Mouse (Mus musculus) heart, embryonic 11.5 days (tissue): ENCODE measurements at regions not wholly inside any gene's neighbourhood (a gene's known extent, or its start where the extent isn't known, plus 50 kb on each side); places are given as distances from the start of the nearest gene placed in this dataset.

ENCODE experiments used
- ATAC-seq: fragments of 200-750 bp; cut with Nextera tagmentation; replicated peaks from 2 replicates; pipeline ENCODE4 v1.8.0; 2017; ENCODE audit warnings: moderate library complexity; ENCODE audit not compliant: insufficient number of reproducible peaks, low FRiP score, low TSS enrichment
- H3K27ac ChIP-seq: fragments of 300-500 bp; sonication (generic); 2 replicates; pipeline ENCODE4 v1.5.1; 2014; ENCODE audit warnings: mild to moderate bottlenecking, low read depth, low read length
- H3K27me3 ChIP-seq: fragments of 300-500 bp; sonication (generic); 2 replicates; pipeline ENCODE4 v1.6.1; 2014; ENCODE audit warnings: mild to moderate bottlenecking, low read length, mixed read lengths; ENCODE audit not compliant: control insufficient read depth, insufficient read depth
- H3K36me3 ChIP-seq: fragments of 300-500 bp; sonication (generic); 2 replicates; pipeline ENCODE4 v1.6.1; 2014; ENCODE audit warnings: mild to moderate bottlenecking, low read length, moderate library complexity, mixed read lengths; ENCODE audit not compliant: control insufficient read depth, insufficient read depth
- H3K4me1 ChIP-seq: fragments of 300-500 bp; sonication (generic); 2 replicates; pipeline ENCODE4 v1.6.1; 2014; ENCODE audit warnings: low read length; ENCODE audit not compliant: control insufficient read depth, insufficient read depth
- H3K4me2 ChIP-seq: fragments of 300-500 bp; sonication (generic); 2 replicates; pipeline ENCODE4 v1.6.1; 2014; ENCODE audit warnings: mild to moderate bottlenecking, moderate library complexity
- H3K4me3 ChIP-seq: fragments of 300-500 bp; sonication (generic); 2 replicates; pipeline ENCODE4 v1.5.1; 2014; ENCODE audit warnings: low read depth, low read length
- H3K9ac ChIP-seq: fragments of 300-500 bp; sonication (generic); 2 replicates; pipeline ENCODE4 v1.6.1; 2014; ENCODE audit warnings: mild to moderate bottlenecking, low read depth, low read length, moderate library complexity
- H3K9me3 ChIP-seq: fragments of 300-500 bp; sonication (generic); replicated peaks from 2 replicates; pipeline ENCODE4 v1.6.1; 2016; ENCODE audit warnings: low read length; ENCODE audit not compliant: control insufficient read depth
- WGBS: fragments of 180-500 bp; shearing (Covaris S2); extraction: QIAGEN DNeasy Blood & Tissue Kit; methylation state at CpG from one replicate; pipeline ENCODE4 v1.1.7; 2014; ENCODE audit not compliant: insufficient replicate concordance; 5-methylcytosine and 5-hydroxymethylcytosine counted together

- Histone ChIP-seq H3K4me3 (no peak overlapping the region), H3K4me2 (no peak overlapping the region), H3K36me3 (no peaks in the 10 kb centered on the region), H3K27me3 (no peaks in the 10 kb centered on the region), H3K27ac (no peak overlapping the region), H3K9me3 (no peaks in the 10 kb centered on the region), H3K4me1 (no peaks in the 10 kb centered on the region), H3K9ac (no peak overlapping the region)
- 68% methylated on average over 3 of the region's 3 CpGs for WGBS
- ATAC-seq: no peak
Observed at GRCm38 (mm10) chrX:13014051-13014450, 57.2 kb upstream of the Usp9x start.

DNA sequence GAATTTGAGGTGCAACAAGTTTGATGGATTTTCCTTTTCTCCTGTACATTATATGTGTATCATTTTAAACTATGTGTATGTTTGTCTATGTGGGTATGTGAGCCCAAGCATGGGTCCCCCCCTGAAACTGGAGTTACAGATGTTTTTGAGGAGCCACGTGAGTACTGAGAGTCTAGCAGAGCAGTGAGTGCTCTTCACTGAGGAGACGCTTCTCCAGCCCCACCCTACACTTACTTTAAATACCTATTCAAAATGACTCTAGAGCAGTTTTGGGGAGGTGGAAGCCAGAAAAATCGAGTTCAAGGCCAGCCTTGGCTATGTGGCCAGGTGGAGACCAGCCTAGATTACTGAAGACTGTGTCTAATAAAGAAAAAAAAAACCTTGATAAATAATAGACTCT lies 58.2 kb upstream of the Usp9x start:
- Histone ChIP-seq H3K27me3 (no peaks in the 10 kb centered on the region), H3K4me1 (no peaks in the 10 kb centered on the region), H3K9ac (no peak overlapping the region), H3K36me3 (no peaks in the 10 kb centered on the region), H3K9me3 (no peaks in the 10 kb centered on the region), H3K4me2 (no peak overlapping the region), H3K4me3 (no peak overlapping the region), H3K27ac (no peak overlapping the region)
- WGBS: 69% methylated on average over 3 of the region's 3 CpGs
- ATAC-seq: no peak

DNA sequence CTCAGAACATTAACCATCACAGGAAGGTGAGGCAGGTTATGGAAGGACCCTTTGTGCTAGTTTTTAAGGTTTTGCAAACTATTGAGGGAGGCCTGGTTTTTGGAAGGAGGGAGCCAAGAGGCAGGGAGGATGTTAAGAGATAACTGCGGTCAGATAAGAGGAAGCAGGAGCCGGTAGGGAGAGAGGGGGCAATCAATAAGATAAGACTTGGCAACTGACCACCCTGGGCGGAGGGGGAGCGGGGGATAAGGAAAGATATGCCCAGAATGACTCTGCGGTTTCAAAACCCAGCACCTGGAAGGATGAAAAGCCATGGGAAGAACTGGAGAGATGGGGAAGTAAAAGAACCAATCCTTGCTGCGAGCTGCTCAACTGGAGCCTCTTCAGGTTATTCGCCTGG lies 80.5 kb upstream of the Usp9x start:
- no peak overlapping the region for H3K4me3 ChIP-seq
- no peaks in the 10 kb centered on the region for H3K27me3 ChIP-seq
- no peak overlapping the region for H3K27ac ChIP-seq
- no peak overlapping the region for H3K4me2 ChIP-seq
- no peak overlapping the region for H3K9ac ChIP-seq
- WGBS: 37% methylated on average over 7 of the region's 7 CpGs
- H3K4me1 ChIP-seq: no peaks in the 10 kb centered on the region
- H3K9me3 ChIP-seq: no peaks in the 10 kb centered on the region
- ATAC-seq: no peak
- H3K36me3 ChIP-seq: no peaks in the 10 kb centered on the region

GRCm38 (mm10) chrX:12977676-12978075 lies 93.6 kb upstream of the Usp9x start:
- WGBS: 42% methylated on average over 6 of the region's 6 CpGs
- Histone ChIP-seq H3K9ac (no peak overlapping the region), H3K4me3 (no peak overlapping the region), H3K36me3 (no peaks in the 10 kb centered on the region), H3K4me2 (no peak overlapping the region), H3K27me3 (no peaks in the 10 kb centered on the region), H3K9me3 (no peaks in the 10 kb centered on the region), H3K27ac (no peak overlapping the region), H3K4me1 (no peaks in the 10 kb centered on the region)
- no peak for ATAC-seq

GRCm38 (mm10) chrX:12968979-12969746 lies 102.1 kb upstream of the Usp9x start:
- Histone ChIP-seq H3K36me3 (no peaks in the 10 kb centered on the region), H3K27me3 (no peaks in the 10 kb centered on the region), H3K4me1 (no peaks in the 10 kb centered on the region), H3K4me3 (no peak overlapping the region), H3K9me3 (no peaks in the 10 kb centered on the region), H3K9ac (no peak overlapping the region), H3K27ac (no peak overlapping the region), H3K4me2 (no peak overlapping the region)
- no peak for ATAC-seq
- 70% methylated on average over 7 of the region's 7 CpGs for WGBS

GRCm38 (mm10) chrX:12959467-12960314 lies 111.6 kb upstream of the Usp9x start:
- H3K4me3 ChIP-seq: no peak overlapping the region
- H3K9me3 ChIP-seq: no peaks in the 10 kb centered on the region
- H3K27ac ChIP-seq: no peak overlapping the region
- H3K4me2 ChIP-seq: no peak overlapping the region
- H3K27me3 ChIP-seq: no peaks in the 10 kb centered on the region
- 60% methylated on average over 11 of the region's 11 CpGs for WGBS
- ATAC-seq: no peak
- H3K4me1 ChIP-seq: no peaks in the 10 kb centered on the region
- H3K9ac ChIP-seq: no peak overlapping the region
- H3K36me3 ChIP-seq: no peaks in the 10 kb centered on the region

- no peaks in the 10 kb centered on the region for H3K9me3 ChIP-seq
- ATAC-seq: no peak
- H3K27ac ChIP-seq: no peak overlapping the region
- H3K36me3 ChIP-seq: no peaks in the 10 kb centered on the region
- H3K4me2 ChIP-seq: no peak overlapping the region
- H3K4me1 ChIP-seq: no peaks in the 10 kb centered on the region
- no peak overlapping the region for H3K9ac ChIP-seq
- H3K4me3 ChIP-seq: no peak overlapping the region
- WGBS: 24% methylated on average over 2 of the region's 2 CpGs
- H3K27me3 ChIP-seq: no peaks in the 10 kb centered on the region
Observed at GRCm38 (mm10) chrX:12958873-12959272, 112.4 kb upstream of the Usp9x start.

DNA sequence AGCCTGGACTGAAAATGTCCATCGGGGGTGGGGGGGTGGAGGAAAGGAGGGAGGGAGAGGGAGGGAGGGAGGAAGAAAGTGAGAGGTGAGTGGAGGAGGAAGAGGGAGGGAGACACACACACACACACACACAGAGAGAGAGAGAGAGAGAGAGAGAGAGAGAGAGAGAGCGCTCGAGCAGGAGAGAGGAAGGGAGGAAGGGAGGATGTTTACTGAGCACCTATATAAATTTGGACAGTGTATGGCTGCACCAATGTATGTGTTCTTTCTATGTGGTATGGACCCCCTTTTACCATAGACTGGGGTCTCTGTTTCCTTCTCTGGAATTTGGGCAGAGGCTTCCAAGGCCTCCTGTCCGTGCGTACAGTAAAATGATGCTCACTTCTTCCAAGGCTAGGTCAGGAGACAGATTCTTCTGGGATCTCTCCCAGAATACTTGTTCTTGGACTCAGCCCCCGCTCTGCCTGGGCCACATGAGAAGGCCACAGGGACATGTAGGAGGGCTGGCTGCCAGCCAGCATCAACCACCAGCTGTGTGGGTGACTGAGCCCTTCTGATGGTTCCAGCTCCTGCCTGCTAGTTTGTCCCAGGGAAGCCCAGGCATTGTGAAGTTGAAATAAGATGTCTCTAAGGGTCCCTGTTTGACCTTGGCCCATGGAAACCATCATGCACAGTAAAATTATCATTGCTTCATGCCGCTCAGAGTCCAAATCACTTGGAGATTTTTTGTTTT lies 120.2 kb upstream of the Usp9x start:
- no peak for ATAC-seq
- Histone ChIP-seq H3K9ac (no peak overlapping the region), H3K4me2 (no peak overlapping the region), H3K36me3 (no peaks in the 10 kb centered on the region), H3K27me3 (no peaks in the 10 kb centered on the region), H3K4me3 (no peak overlapping the region), H3K9me3 (no peaks in the 10 kb centered on the region), H3K27ac (no peak overlapping the region), H3K4me1 (no peaks in the 10 kb centered on the region)
- 58% methylated on average over 7 of the region's 7 CpGs for WGBS
